Mouse (Mus musculus): ENCODE data around the gene Erv3. TPM values are rescaled to one million over a fixed set of nuclear protein-coding genes. Genes with fewer than 3 reads are reported as not detected.

Gene Erv3
- total RNA-seq, 2 experiments from 2014 or later: not detected

DNA sequence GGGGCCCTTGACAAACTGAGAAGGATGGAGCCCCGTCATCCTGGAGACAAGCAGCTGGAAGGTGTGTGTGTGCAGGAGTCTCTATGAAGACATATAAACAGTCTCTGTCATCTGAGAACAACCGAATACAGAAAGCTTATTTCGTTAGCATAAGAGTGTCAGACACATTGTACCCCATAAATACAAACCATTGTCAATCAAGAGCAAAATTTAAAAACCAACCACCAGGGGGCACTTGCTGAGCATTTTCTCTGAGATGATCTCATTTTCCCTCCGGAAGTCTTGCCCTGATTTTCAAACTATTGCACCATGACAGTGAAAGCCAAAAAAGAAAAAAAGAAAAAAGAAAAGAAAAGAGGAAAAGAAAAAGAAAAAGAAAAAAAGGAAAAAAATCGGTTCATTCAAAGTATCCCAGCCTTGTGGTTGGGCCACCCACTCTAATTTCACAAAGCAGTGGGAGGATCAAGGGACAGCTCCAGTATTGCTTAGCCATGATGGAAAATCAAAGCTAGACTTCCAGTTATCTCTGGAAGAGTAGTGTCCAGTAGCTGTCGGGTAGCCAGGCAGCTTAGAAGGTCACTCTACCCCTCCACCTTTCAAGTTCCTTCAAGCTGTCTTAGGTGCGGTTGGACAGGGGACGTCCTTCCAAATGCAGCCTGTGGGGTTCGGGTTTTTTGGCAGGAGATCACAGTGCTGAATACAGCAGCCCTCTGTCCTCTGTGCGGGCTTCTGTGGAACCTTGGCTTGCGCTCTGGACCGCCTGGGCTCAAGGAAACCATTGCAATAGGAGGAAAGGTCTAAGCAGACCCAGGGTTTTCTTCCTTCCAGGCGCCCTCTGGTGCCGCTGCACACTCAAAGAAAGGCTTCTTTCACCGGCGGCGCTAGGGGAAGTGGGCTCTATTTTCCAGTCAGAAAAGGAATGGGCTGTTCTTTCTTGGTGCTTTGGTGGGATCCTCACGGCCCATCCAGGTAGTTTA, 31.3 kb downstream of the Erv3 start:
- intact Hi-C loops (cut with DNase I): loop anchor here (5.0 kb wide), 1 partner anchor 109 kb away; no protein-coding TSS in a partner anchor
- peak; percentile 50 for DNase-seq

DNA sequence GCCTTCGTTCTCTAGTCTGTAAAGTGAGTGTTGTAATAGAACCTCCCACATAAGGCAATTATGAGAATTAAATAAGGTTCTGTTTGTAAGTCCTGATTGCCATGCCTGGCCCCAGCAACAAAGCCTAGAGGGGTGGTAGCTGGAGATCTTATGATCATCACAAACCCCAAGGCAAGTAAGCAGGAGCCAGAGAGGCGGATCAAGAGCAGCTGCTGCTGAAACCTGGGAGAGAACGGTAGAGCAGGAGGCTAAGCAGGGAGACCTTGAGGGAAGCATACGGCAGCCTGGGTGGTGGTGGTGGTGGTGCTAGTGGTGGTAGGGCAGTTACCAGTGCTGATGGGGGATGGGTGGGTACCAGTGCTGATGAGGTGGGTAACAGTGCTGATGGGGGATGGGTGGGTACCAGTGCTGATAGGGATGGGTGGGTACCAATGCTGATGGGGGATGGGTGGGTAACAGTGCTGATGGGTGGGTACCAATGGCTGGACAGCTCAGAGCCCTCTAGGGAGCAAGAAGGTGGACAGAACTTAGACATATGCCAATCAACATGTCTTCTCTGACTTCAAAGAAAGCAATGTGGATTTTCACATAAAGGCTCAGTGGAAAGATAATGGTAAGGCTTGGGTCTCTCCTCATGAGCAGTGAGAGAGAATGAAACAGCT, 32.4 kb downstream of the Erv3 start:
- intact Hi-C loops (cut with DNase I): loop anchor here (5.0 kb wide), 1 partner anchor 110 kb away; no protein-coding TSS in a partner anchor

DNA sequence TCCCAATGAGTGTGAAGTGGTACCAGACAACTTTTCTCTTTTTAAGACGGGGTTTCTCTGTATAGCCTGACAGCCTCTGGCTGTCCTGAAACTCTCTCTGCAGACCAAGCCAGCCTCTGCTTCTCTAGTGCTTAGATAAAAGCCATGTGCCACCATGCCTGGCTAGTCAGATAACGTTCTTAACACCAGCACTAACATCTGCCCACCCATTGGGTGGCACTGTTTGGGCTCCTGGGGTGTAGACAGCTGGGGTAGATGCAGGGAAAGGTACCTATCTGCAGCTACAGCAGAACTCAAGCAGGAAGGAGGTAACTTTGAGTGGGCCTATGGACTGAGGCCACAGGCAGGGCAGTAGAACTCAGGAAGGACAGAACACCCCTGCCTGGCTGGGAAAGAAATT, 34.0 kb downstream of the Erv3 start:
- intact Hi-C loops (cut with DNase I): loop anchor here (5.0 kb wide), 1 partner anchor 112 kb away; no protein-coding TSS in a partner anchor
- no peak for DNase-seq

More for the DNA sequence above, 32.4 kb downstream of the Erv3 start:
- DNase-seq: no peak

DNA sequence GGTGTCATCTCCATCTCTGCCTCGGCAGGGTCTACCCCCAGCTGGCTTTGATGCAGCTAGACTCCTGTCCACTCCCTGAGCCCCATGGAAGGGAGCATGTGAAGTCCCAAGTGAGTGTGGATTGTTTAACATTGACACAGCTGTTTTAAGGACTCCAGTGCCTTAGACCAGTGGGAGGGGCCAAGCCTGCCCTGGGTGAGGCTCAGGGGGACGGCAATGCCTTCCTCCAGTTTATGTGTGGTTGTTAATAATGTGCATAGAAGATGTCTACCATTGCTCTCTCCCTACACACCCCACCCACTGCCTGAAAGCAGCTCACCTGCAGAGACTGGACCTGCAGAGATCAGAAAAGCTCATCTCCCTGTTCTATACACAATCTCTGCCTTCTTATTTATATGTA, 35.6 kb downstream of the Erv3 start:
- no peak for DNase-seq
- intact Hi-C loops (cut with DNase I): loop anchor here (5.0 kb wide), 1 partner anchor 423 kb away; the partner anchor contains the start of gene Tmem230

DNA sequence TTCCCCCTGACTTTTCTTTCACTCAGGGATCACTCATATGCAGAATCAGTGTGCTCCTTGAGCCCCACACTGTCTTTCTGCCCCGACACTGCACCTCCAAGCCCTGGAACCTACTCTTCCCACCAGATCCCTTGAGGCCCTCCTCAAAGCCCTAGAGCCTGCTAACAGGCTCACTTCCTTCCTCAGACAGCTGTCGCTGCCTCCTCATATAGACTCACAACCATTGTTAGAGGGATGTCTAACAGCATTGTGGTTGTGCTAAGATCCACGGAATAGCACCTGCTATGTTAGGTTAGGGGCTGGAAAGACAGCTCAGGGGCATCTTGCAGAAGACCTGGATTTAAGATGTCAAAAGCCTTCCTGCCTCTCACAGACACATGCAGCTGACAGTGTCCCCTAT, 37.1 kb downstream of the Erv3 start:
- DNase-seq: no peak
- intact Hi-C loops (cut with DNase I): loop anchor here (5.0 kb wide), 1 partner anchor 425 kb away; the partner anchor contains the start of gene Tmem230

DNA sequence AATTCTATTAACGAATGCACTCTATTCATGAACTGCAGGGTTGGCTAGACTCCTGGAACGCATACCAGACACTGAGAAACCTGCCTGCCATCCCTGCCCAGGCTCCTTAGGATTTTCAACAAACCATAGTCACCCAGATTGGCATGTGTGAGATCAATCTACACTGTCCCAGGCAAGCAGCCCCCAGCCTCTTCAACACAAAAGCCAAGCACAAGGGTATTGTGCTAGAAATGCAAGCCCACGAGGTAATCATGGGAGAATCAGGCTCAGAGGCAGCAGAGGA, 37.9 kb downstream of the Erv3 start:
- intact Hi-C loops (cut with DNase I): loop anchor here (1.0 to 5.0 kb wide), 2 partner anchors 128 to 426 kb away; partner anchors contain the start of gene Tmem230
- no peak for DNase-seq

DNA sequence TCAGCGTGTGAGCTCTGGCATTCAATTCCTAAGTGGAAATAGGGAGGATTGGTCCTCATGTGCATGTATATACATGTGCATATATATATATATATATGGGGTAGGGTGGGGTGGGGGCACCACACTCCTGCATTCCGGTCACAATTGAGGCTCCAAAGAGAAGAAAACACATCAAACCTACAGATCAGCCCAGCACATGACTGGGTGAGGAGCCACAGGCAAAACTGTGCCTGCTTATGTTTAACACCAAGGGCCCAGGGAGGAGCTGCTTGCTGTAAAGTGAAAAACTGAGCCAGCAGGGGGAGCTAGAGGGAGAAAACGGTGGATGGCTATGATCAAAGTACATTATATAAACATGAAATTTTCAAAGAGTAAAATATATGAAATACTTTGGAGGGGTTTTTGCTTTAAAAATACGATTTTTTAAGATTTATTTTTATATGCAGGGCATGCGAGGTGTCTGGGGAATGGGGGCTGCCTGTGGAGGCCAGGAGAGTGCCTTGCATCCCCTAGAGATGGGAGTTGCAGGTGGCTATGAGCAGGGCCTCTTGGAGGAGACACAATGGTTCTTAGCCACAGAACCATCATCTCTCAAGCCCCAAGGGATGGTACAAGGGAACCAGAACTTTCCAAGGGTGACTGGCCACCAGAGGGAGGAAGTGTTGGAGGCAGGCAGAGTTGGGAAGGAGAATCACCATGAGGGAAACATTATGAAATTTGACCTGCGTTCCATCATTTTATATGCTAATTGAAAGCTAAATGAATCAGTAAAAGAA, 38.4 kb downstream of the Erv3 start:
- intact Hi-C loops (cut with DNase I): loop anchor here (1.0 to 5.0 kb wide), 2 partner anchors 128 to 426 kb away; partner anchors contain the start of gene Tmem230
- peak; percentile 85 for DNase-seq

DNA sequence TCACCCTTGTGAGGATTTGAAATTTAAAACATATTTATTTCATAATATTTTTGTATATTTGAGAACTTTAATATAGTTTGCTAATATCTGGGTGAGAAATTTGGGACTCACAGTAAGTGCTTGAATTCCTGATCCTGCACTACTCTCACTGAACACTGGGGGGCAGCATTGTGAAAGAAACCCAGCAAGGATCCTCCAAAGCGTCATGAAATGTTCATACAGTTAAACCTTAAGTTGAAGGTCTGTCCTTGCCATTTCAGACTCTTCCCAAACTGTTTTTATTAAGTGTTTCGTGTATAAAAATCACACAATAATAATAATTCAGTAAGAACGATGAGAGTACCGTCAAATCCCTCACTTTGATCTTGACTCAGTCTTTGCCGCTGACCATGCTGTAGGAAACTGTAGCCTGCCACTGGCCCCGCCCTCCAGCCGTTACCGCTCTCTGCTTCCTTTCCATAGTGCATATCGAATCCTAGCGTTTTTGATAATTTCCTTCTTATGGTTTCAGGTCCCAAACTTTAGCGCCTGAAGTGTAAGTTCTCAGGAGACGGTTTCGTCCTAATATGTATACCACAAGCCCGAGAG, 39.4 kb downstream of the Erv3 start:
- peak; percentile 74 for DNase-seq
- intact Hi-C loops (cut with DNase I): loop anchor here (5.0 kb wide), 1 partner anchor 427 kb away; the partner anchor contains the start of gene Tmem230

DNA sequence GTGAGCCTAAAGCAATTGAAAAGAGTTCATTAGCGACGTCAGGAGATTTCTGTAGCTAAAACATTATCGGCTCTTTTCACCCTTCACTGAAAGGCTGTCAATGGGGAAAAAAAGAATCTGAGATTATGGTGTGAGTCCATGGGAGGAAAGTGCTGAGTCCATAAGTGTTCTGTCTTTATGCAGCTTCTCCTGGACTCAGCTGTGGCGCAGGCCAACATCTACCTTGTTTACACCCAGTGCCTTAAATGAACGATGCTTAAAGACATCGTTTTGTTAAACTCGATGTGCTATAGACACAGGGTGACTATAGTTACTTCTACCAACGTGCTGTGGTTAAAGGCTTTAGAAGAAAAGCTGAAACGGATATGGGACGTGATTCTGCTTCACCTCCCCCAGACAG, 45.2 kb downstream of the Erv3 start:
- intact Hi-C loops (cut with DNase I): loop anchor here (5.0 kb wide), 1 partner anchor 267 kb away; no protein-coding TSS in a partner anchor
- DNase-seq: no peak

DNA sequence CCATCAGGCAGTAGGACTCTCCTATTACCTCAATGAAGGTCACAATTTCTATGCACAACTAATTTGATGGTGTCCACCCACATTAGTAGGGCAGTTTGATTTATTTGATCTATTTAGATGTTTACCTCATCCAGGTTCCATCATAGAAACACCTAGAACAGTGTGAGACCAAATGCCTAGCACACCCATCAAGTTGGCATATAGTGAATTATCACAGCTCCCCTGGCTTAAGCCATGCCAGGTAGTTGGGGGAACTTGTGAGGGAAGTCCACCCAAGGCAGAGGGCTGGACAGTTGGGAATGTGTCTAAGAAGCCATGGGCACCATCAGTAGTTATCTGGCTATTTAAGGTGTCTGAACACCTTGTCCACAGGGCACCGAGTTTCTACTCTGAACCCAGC, 46.1 kb downstream of the Erv3 start:
- intact Hi-C loops (cut with DNase I): loop anchor here (2.0 to 5.0 kb wide), 2 partner anchors 251 to 266 kb away; partner anchors contain the start of gene Adra1d
- no peak for DNase-seq

DNA sequence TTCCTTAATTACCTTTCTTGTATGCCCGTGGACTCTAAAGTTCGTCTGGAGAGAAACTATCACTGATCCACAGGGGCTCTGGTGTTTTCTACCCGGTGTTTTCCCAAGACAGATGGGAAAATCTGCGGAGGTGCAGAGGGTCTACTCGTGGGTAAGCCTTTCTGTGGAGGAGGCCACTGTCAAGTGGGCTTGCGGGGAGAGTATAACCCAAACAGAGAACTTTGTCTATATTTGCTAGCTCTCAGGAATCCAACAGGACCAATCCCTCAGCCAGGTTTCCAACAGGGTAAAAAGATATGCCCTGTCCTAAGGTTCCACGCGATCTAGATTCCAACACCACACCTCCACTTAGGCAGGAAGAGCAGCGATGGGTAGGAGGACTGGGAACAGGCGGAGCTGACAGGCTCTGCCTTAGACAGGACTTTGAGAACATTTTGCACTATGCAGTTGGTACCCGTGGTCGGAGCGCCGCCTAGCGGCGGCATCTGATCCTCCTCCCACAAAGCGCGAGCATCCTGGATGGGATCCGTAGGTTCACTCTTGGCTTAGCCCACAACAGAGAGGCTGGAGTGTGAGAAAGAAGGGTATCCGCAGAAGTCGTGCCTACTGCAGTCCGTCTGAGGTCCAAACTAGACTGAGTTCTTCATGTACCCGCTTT, 46.9 kb downstream of the Erv3 start:
- DNase-seq: peak; percentile 90
- intact Hi-C loops (cut with DNase I): loop anchor here (2.0 to 5.0 kb wide), 2 partner anchors 250 to 265 kb away; partner anchors contain the start of gene Adra1d

DNA sequence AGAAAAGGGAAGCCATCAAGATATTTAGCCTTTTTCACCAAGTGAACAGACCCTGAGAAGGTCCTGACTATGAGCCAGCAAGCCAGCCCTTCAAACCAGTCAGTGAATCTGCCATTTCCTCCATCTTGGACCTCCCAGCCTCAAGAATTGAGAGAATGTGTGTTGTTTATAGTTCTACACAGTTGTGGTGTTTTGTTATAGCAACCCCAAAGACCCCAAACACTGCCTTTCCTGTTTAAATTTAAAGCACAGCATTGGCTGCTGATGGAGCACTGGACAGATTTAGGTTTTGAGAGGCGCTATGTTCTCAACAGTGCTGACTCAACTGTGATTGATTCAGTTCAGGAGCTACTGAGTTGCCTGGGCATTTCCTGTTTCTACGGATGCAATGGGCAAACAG, 47.9 kb downstream of the Erv3 start:
- intact Hi-C loops (cut with DNase I): loop anchor here (2.0 to 5.0 kb wide), 2 partner anchors 249 to 264 kb away; partner anchors contain the start of gene Adra1d
- DNase-seq: no peak

DNA sequence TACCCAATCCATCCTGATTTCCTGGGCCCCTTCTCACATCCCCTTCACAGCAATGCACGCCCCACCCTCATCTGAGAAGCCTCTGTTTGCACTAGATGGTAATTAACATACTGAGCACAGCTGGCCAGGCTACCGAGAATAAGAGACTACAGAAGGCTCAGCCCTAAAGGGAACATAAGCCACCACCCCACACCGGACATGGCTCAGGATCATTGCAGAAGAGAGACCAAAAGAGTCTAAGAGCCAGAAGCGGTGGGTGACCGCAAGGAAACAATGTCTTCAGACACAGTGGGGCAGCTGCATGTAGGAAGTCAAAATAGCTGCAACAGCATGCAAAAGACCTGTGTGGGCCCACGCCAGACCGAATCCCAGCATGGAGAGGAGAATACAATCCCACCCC, 50.7 kb downstream of the Erv3 start:
- DNase-seq: no peak
- intact Hi-C loops (cut with DNase I): no loop called here

DNA sequence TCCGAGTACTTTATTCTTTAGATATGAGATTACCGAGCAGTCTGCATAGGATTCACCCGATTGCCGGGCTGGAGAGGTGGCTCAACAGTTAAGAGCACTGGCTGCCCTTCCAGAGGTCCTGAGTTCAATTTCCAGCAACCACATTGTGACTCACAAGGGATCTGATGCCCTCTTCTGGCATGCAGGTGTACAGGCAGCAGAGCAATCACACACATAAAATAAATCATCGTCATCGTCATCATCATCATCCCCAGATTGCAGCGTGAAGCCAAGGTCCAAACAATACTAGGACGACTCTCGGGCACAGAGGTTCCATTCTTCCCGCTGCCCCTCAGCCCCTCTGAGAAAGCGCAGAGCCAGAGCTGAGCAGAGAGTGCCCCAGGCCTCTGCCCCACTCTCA, 51.9 kb downstream of the Erv3 start:
- intact Hi-C loops (cut with DNase I): no loop called here

DNA sequence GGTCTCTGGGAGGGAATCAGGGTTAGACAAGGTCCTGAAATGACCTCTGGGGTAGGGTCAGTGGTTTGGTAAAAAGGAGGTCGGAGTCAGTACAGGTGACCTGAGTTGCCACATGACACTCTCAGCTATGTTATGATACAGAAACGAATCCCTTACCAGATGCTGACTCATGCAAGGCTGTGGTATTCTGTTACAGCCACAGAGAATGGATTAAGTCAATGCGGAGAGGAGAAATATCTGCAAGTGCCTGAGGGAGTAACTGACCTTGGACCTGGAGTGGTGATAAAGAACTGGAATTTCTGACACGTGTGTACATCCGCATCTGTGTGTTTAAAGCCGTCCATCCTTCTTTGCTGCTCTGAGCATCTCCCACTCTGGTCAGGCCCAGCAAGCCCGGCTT, 52.7 kb downstream of the Erv3 start:
- intact Hi-C loops (cut with DNase I): no loop called here
- no peak for DNase-seq

More for the DNA sequence above, 51.9 kb downstream of the Erv3 start:
- DNase-seq: no peak

DNA sequence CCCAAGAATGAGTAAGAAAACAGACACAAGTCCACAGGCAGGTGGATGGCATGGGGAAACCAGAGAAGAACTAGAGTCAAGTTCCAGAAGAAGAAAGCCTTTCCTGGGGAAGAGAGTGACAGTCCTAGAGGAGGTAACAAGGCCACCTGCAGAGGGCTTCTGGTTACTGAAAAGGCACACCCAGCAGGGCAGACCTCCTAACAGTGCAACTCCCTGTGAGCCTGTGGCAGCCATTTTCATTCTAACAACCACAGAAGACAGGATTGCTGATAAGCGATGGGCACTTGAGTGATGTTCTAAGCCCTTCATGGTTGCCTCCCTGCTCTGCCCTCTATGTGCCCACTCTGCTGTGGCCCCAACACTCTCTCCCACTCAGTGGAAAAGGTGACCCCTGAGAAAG, 54.2 kb downstream of the Erv3 start:
- DNase-seq: no peak
- intact Hi-C loops (cut with DNase I): no loop called here

DNA sequence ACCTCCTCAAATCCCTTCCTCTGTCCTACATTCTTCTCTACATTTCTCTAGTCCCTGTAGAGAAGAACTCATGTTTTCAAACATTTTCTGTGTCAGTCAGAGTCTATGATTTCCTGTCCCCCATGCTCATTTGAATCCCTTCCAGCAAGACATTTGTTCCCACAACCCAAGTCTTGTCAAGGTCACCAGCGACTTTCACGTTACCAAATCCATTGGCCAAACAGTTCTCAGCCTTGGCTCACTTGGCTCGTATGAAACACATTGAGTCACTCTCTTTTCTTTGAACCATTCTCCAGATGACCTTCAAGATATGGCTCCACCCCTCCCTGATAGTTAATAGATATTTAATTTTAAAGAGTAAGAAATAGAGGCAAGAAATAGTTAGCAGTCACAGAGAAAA, 55.7 kb downstream of the Erv3 start:
- intact Hi-C loops (cut with DNase I): no loop called here
- no peak for DNase-seq

Data from left cerebral cortex, postnatal 4 days (tissue).